Mouse (Mus musculus) CH12.LX (cell line): ENCODE measurements at regions not wholly inside any gene's neighbourhood (a gene's known extent, or its start where the extent isn't known, plus 50 kb on each side); places are given as distances from the start of the nearest gene placed in this dataset.

ENCODE experiments used
- DNase-seq: peaks from one replicate; pipeline ENCODE4 v3.0.0-alpha.2; 2013; ENCODE audit errors: extremely low read depth
- H3K27ac ChIP-seq: 2 replicates; pipeline ENCODE4 v1.5.1; 2012; ENCODE audit warnings: low read depth, mild to moderate bottlenecking, control low read depth, moderate library complexity; ENCODE audit not compliant: insufficient read depth
- H3K27me3 ChIP-seq: replicated peaks from 2 replicates; pipeline ENCODE3; 2012; ENCODE audit warnings: inconsistent platforms
- H3K36me3 ChIP-seq, 2 experiments: replicated peaks in 1 of 2; 2 replicates each; pipeline versions ENCODE3 to v1.6.1; 2012; ENCODE audit warnings: inconsistent platforms in 1 of 2, low read length in 1 of 2, mild to moderate bottlenecking in 1 of 2, mixed read lengths in 1 of 2, moderate library complexity in 1 of 2; ENCODE audit not compliant: control insufficient read depth in 1 of 2, insufficient read depth in 1 of 2
- H3K4me1 ChIP-seq, 2 experiments: 2 replicates each; pipeline ENCODE4 v1.6.1; 2012; ENCODE audit warnings: inconsistent platforms in 1 of 2, moderate library complexity in 1 of 2; ENCODE audit not compliant: insufficient read depth in 2 of 2, control insufficient read depth in 1 of 2
- H3K4me2 ChIP-seq: 2 replicates; pipeline ENCODE4 v1.6.1; 2012; ENCODE audit warnings: low read depth, mild to moderate bottlenecking, control low read depth; ENCODE audit not compliant: poor library complexity, insufficient read depth, severe bottlenecking
- H3K4me3 ChIP-seq, 3 experiments: fragments of 150-350 bp in 1 of 3; sonication (generic) in 1 of 3; replicated peaks in 1 of 3; 2 replicates each; pipeline versions ENCODE3 to v1.5.1; 2011 to 2012; ENCODE audit warnings: low read depth in 2 of 3, low read length in 2 of 3, mild to moderate bottlenecking in 2 of 3, moderate library complexity in 2 of 3, control low read depth in 1 of 3, improper control_type of control experiment in 1 of 3, inconsistent platforms in 1 of 3, mixed read lengths in 1 of 3; ENCODE audit not compliant: poor library complexity in 1 of 3
- H3K79me2 ChIP-seq: replicated peaks from 2 replicates; pipeline ENCODE4 v1.6.1; 2012; ENCODE audit warnings: mild to moderate bottlenecking, moderate library complexity; ENCODE audit not compliant: control insufficient read depth, poor library complexity, insufficient read depth, severe bottlenecking; ENCODE audit errors: extremely low read depth
- H3K9ac ChIP-seq: 2 replicates; pipeline ENCODE4 v1.6.1; 2012; ENCODE audit warnings: low read depth, mild to moderate bottlenecking, control low read depth, moderate library complexity; ENCODE audit not compliant: insufficient read depth
- H3K9me3 ChIP-seq: replicated peaks from 2 replicates; pipeline ENCODE3; 2012; ENCODE audit warnings: low read length, inconsistent platforms, mixed read lengths
- E2F4 ChIP-seq: IDR thresholded peaks from 2 replicates; pipeline ENCODE4 v1.6.1; 2011; ENCODE audit warnings: low read depth, low read length, improper control_type of control experiment; ENCODE audit not compliant: insufficient replicate concordance
- EP300 ChIP-seq: IDR thresholded peaks from 2 replicates; pipeline ENCODE4 v1.6.1; 2011; ENCODE audit warnings: low read length, improper control_type of control experiment
- ETS1 ChIP-seq: conservative IDR thresholded peaks from 2 replicates; pipeline ENCODE4 v1.6.1; 2012; ENCODE audit warnings: low read depth, mild to moderate bottlenecking, inconsistent platforms, low read length, improper control_type of control experiment, moderate library complexity
- HCFC1 ChIP-seq: IDR thresholded peaks from 2 replicates; pipeline ENCODE4 v1.6.1; 2012; ENCODE audit warnings: low read depth, mild to moderate bottlenecking, inconsistent platforms, low read length, improper control_type of control experiment
- IRF4 ChIP-seq: IDR thresholded peaks from 2 replicates; pipeline ENCODE4 v1.6.1; 2014; ENCODE audit warnings: low read depth, mild to moderate bottlenecking, inconsistent platforms, low read length, improper control_type of control experiment
- KAT2A ChIP-seq: IDR thresholded peaks from 2 replicates; pipeline ENCODE4 v1.6.1; 2012; ENCODE audit warnings: low read length, improper control_type of control experiment, inconsistent platforms; ENCODE audit not compliant: insufficient replicate concordance
- MAFK ChIP-seq: IDR thresholded peaks from 2 replicates; pipeline ENCODE4 v1.6.1; 2011; ENCODE audit warnings: low read length, improper control_type of control experiment; ENCODE audit not compliant: insufficient replicate concordance
- MAX ChIP-seq: IDR thresholded peaks from 2 replicates; pipeline ENCODE4 v1.6.1; 2011; ENCODE audit warnings: low read length, improper control_type of control experiment
- MYC ChIP-seq: IDR thresholded peaks from 2 replicates; pipeline ENCODE4 v1.6.1; 2011; ENCODE audit warnings: low read depth, mild to moderate bottlenecking, improper control_type of control experiment, low read length
- NELFE ChIP-seq: IDR thresholded peaks from 2 replicates; pipeline ENCODE4 v1.6.1; 2011; ENCODE audit warnings: low read depth, low read length, improper control_type of control experiment
- PAX5 ChIP-seq: IDR thresholded peaks from 2 replicates; pipeline ENCODE4 v1.6.1; 2012; ENCODE audit warnings: low read length, inconsistent platforms, mixed read lengths
- POLR2A ChIP-seq: IDR thresholded peaks from 2 replicates; pipeline ENCODE4 v1.6.1; 2011; ENCODE audit warnings: low read depth, mild to moderate bottlenecking, improper control_type of control experiment, low read length
- RCOR1 ChIP-seq: conservative IDR thresholded peaks from 2 replicates; pipeline ENCODE4 v1.6.1; 2012; ENCODE audit warnings: low read depth, mild to moderate bottlenecking, inconsistent platforms, low read length, improper control_type of control experiment
- SIN3A ChIP-seq: IDR thresholded peaks from 2 replicates; pipeline ENCODE4 v1.6.1; 2012; ENCODE audit warnings: low read length, improper control_type of control experiment, inconsistent platforms
- TBP ChIP-seq: conservative IDR thresholded peaks from 2 replicates; pipeline ENCODE4 v1.6.1; 2011; ENCODE audit warnings: low read depth, low read length, improper control_type of control experiment
- TCF12 ChIP-seq: IDR thresholded peaks from 2 replicates; pipeline ENCODE4 v1.6.1; 2014; ENCODE audit warnings: low read depth, mild to moderate bottlenecking, inconsistent platforms, low read length, improper control_type of control experiment
- UBTF ChIP-seq: IDR thresholded peaks from 2 replicates; pipeline ENCODE4 v1.6.1; 2012; ENCODE audit warnings: low read depth, mild to moderate bottlenecking, inconsistent platforms, low read length, improper control_type of control experiment, moderate library complexity
- USF2 ChIP-seq: conservative IDR thresholded peaks from 2 replicates; pipeline ENCODE4 v1.6.1; 2011; ENCODE audit warnings: low read depth, low read length, improper control_type of control experiment
- ZKSCAN1 ChIP-seq: IDR thresholded peaks from 2 replicates; pipeline ENCODE4 v1.6.1; 2012; ENCODE audit warnings: low read depth, inconsistent platforms, low read length, improper control_type of control experiment, borderline replicate concordance
- ZNF384 ChIP-seq: IDR thresholded peaks from 2 replicates; pipeline ENCODE4 v1.6.1; 2012; ENCODE audit warnings: low read depth, low read length, improper control_type of control experiment, inconsistent platforms
- dilution Hi-C: fragments of 300-500 bp; cut with MboI; formaldehyde crosslinking; loops from 2 replicates; pipeline ENCODE4 v1.14.3; 2020; ENCODE audit warnings: low sequenced_read_pairs; ENCODE audit not compliant: extremely low pct_unique_long_range_greater_than_20kb, extremely low pct_ligation_motif_present
- in situ Hi-C: fragments of 300-500 bp; cut with MboI; formaldehyde crosslinking; loops from 3 replicates; pipeline ENCODE4 v1.14.3; 2019; ENCODE audit warnings: low sequenced_read_pairs, low pct_ligation_motif_present, low pct_unique_long_range_greater_than_20kb, mixed read lengths

DNA sequence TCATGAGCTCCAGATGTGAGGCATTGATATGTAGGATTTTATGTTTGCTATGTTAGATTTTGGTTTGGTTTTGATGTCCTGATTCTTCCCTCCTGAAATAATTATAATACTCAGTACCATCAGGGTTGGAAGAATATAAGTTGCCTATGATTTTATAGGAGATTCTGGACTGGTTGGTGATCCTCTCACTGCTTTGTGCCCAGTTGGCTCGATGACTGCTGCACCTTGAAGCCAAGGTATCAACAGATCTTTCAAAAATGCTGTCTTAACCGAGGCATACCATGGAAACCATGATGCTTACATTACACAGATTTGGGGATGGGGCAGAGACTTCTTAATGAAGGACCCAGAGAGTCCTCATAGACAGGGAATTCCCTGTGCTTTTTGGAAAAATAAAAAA, 274.4 kb downstream of the Impad1 start:
- no peak for DNase-seq
- Histone ChIP-seq H3K27ac (no peak overlapping the region), H3K27me3 (no peaks in the 10 kb centered on the region), H3K36me3 (no peaks in the 10 kb centered on the region), H3K4me2 (no peak overlapping the region), H3K4me1 (no peaks in the 10 kb centered on the region), H3K79me2 (no peaks in the 10 kb centered on the region), H3K9ac (no peak overlapping the region), H3K4me3 (no peak overlapping the region), H3K9me3 (no peaks in the 10 kb centered on the region)
- dilution Hi-C loops: no loop called here
- TF ChIP-seq IRF4 (no peak), TBP (no peak), NELFE (no peak), ZNF384 (no peak), ETS1 (no peak), MYC (no peak), USF2 (no peak), KAT2A (no peak), EP300 (no peak), HCFC1 (no peak), SIN3A (no peak), ZKSCAN1 (no peak), E2F4 (no peak)
- in situ Hi-C loops: no loop called here

DNA sequence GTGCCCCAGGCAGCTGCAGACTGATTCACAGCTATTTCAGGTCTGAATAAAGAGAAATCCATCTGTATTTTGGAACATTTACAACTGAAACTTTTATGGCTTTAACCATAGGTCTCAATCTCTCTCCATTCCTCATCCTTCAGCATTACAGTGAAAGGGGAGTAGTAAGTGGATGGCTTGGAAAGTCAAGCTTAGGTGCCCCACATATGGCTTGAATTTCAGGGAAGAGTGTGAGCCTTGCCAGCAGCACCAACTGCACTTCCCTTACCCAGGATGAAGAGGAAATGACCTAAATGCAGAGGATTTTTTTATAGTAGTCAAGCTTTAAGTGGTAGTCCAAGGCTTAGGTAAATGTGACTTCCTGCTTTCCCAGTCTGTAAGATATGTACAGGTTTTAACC, 279.8 kb downstream of the Impad1 start:
- dilution Hi-C loops (no loop called here), in situ Hi-C loops (no loop called here)
- no peak overlapping the region for H3K27ac ChIP-seq
- no peaks in the 10 kb centered on the region for H3K36me3 ChIP-seq
- H3K9me3 ChIP-seq: no peaks in the 10 kb centered on the region
- H3K79me2 ChIP-seq: no peaks in the 10 kb centered on the region
- TF ChIP-seq UBTF (no peak), TCF12 (no peak), ZNF384 (no peak), MAX (no peak), POLR2A (no peak), USF2 (no peak), PAX5 (no peak), MAFK (no peak), RCOR1 (no peak), E2F4 (no peak), MYC (no peak), HCFC1 (no peak)
- H3K9ac ChIP-seq: no peak overlapping the region
- no peak for DNase-seq
- H3K27me3 ChIP-seq: no peaks in the 10 kb centered on the region
- no peaks in the 10 kb centered on the region for H3K4me1 ChIP-seq
- no peak overlapping the region for H3K4me3 ChIP-seq
- H3K4me2 ChIP-seq: no peak overlapping the region
